Mouse (Mus musculus) cerebellum, adult 2 months (tissue): ENCODE measurements at regions not wholly inside any gene's neighbourhood (a gene's known extent, or its start where the extent isn't known, plus 50 kb on each side); places are given as distances from the start of the nearest gene placed in this dataset.

Source experiments
- DNase-seq, 2 experiments: peaks; one replicate each; pipeline ENCODE4 v3.0.0; 2021
- H3K27ac ChIP-seq: fragments of 200-500 bp; 2 replicates; pipeline ENCODE4 v1.5.1; 2012; ENCODE audit warnings: low read length, control low read depth, inconsistent platforms; ENCODE audit not compliant: insufficient read depth
- H3K27me3 ChIP-seq: fragments of 200-500 bp; 2 replicates; pipeline ENCODE4 v1.6.1; 2012; ENCODE audit warnings: inconsistent platforms, mild to moderate bottlenecking, low read length, moderate library complexity; ENCODE audit not compliant: control insufficient read depth, insufficient read depth
- H3K4me1 ChIP-seq: fragments of 200-500 bp; 2 replicates; pipeline ENCODE4 v1.6.1; 2011; ENCODE audit warnings: low read length; ENCODE audit not compliant: control insufficient read depth, insufficient read depth
- H3K4me3 ChIP-seq: fragments of 200-500 bp; replicated peaks from 2 replicates; pipeline ENCODE3; 2011; ENCODE audit warnings: mild to moderate bottlenecking, low read depth, low read length, control low read depth; ENCODE audit not compliant: insufficient read depth
- CTCF ChIP-seq: fragments of 200-500 bp; IDR thresholded peaks from 2 replicates; pipeline ENCODE4 v1.5.1; 2011; ENCODE audit warnings: low read depth, mild to moderate bottlenecking, control low read depth, low read length, moderate library complexity, borderline replicate concordance; ENCODE audit not compliant: insufficient read depth
- POLR2A ChIP-seq: fragments of 200-500 bp; IDR thresholded peaks from 2 replicates; pipeline ENCODE4 v1.6.1; 2011; ENCODE audit warnings: low read length, control low read depth, borderline replicate concordance; ENCODE audit not compliant: insufficient read depth
- WGBS: fragments of 180-500 bp; shearing (Covaris S2); methylation state at CpG from one replicate; pipeline ENCODE4 v1.1.7; 2018; 5-methylcytosine and 5-hydroxymethylcytosine counted together

DNA sequence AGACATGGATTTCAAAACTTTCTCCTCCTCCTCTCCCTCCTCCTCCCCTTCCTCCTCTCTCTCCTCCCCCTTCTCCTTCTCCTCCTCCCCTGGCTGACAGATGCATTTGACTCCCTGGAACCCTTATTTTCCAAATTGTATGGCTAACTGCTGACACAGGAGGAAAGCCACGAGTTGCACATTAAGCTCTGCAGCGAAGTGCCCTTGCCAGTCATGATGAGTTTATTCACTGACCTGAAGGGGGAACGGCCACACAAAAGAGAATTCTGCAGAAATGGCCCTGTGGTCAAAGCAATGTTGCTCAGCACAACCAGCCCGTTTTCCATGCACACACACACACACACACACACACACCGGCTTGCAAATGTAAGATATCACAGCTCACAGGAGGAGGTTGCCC lies 112.6 kb downstream of the Tomm20 start:
- Histone ChIP-seq H3K4me3 (no peak overlapping the region), H3K27ac (no peak overlapping the region), H3K4me1 (no peaks in the 10 kb centered on the region), H3K27me3 (no peaks in the 10 kb centered on the region)
- WGBS: 40% methylated on average over 5 of the region's 5 CpGs
- TF ChIP-seq POLR2A (no peak), CTCF (no peak)
- DNase-seq: no peak

DNA sequence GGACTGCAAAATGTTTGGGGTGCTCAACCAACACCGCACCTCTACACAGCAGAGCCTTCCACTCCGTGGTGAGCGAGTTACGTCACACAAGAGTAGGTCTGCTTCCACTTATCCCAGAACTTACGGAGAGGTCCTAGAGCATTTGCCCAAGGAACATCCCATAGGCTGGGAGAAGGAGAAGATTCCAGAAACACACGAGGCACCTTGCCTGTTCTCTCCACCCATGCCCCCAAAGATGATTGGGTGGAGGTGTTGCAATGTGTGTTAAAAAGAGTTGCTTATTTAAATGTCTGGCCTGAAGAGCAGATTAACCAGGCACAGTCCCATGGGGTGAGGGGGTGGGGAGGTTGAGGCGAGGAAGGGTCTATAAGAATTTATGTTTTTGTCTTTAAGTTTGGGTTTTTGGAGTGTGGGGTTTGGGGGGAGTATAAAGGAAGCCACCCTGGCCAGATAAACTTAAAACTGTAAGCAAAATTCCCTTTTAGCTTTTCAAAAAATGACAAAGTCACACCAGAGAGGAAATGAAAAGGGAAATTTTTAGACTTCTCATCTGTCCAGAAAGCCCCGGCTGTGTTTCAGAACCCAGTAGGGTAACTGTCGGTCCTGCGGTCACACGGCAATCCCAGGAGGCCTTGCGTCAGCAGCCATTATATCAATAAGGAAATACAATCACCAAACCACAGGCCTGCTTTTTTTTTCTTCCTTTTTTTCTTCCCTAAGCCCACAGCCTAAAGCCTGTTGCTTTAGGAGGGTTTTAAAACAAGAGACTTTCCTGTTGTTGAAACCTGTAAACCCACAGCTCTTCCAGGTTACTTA lies 113.3 kb downstream of the Tomm20 start:
- no peak for TF ChIP-seq POLR2A
- no peak for TF ChIP-seq CTCF
- WGBS: 83% methylated on average over 12 of the region's 12 CpGs
- no peak for DNase-seq
- no peaks in the 10 kb centered on the region for H3K4me1 ChIP-seq
- no peaks in the 10 kb centered on the region for H3K27me3 ChIP-seq
- no peak overlapping the region for H3K4me3 ChIP-seq
- H3K27ac ChIP-seq: no peak overlapping the region

DNA sequence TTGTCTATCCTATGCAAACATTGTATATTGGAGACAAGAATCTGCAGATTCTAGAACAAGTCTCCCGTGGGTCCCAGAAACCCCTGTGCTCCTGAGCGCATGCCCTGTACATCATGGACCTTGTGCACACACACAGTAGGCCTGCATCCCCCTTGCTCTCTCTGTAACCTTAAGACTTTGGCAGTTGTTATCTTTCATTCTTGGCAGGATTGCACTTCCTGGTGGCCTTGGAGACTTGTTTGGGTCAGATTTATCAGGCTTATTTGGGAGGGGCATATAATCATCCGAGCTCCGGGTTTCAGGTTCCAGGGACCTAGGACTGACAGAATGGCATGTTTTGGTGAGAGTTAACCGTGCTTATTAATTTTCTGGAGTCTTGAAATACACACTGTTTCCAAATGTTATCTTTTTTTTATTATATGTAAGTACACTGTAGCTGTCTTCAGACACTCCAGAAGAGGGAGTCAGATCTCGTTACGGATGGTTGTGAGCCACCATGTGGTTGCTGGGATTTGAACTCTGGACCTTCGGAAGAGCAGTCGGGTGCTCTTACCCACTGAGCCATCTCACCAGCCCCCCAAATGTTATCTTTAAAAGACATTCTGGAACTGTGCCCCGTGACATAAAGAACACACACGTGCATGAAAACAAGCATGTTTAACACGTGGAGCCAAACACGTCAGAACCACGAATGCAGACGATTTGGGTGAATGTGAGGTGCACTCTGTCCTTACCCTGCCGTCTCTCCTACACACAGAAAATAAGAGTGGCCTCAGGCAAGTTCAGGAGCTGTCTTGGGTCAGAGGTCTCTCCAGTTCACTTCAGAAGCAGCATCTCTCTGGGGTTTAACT lies 114.1 kb downstream of the Tomm20 start:
- Histone ChIP-seq H3K27me3 (no peaks in the 10 kb centered on the region), H3K4me1 (no peaks in the 10 kb centered on the region), H3K27ac (no peak overlapping the region), H3K4me3 (no peak overlapping the region)
- 92% methylated on average over 16 of the region's 16 CpGs for WGBS
- no peak for DNase-seq
- no peak for TF ChIP-seq POLR2A
- TF ChIP-seq CTCF: no peak

DNA sequence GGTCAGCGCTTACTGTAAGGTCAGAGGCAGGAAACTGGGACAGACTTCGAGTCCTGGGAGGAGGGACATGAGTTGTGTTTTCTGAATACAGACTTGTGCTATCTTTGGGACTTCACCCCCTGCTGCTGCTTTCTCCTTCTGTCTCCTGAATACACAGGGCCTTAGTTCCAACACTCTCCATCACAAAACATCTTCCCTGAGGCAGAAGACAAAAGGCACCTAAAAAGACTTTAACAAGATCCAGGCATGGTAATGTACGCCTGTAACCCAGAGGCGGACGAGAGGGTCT lies 115.5 kb downstream of the Tomm20 start:
- WGBS: 72% methylated on average over 5 of the region's 5 CpGs
- DNase-seq: no peak

DNA sequence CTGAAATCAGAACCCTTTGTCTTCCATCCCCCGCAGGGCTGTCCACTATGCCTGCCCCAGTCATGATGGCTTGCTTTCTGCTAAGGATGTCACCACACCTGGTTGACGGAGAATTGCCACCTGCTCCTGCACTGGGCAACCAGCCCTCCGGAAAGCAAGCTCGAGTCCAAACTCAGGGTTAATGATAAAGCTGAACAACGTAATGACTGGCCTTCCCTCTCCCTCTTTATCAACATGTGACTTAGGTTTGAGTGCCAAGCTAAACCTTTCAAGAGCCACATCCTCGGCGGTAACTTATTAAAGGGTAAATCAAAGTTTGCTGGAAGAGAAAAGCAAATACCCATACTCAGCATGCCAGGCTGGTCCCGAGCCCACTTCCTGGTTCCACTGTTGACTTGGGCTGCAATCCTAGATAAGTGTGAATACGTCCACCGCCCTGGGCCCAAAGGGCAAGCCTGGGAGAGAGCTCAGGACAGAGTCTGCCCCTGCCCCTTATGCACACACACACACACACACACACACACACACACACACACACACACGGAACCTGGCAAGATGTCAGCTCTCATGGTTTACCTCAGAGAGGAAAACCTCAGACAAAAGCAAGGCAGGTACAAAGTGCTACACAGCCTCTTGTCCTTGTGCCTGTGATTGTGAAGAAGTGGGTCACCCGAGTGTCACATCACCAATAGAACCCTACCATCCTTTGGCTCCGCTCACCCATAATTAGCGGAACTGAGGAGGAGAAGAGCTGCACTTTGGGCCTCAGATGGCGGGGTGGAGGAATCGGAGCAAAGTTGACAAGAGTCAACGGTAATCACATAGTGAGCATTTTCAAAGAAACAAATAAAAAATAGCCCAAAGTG lies 116.0 kb downstream of the Tomm20 start:
- 69% methylated on average over 17 of the region's 17 CpGs for WGBS
- DNase-seq: no peak
- peaks cover under 1% of the 10 kb centered on the region; the same call in 1 of the 2 replicates for H3K4me1 ChIP-seq

More for the DNA sequence above, 115.5 kb downstream of the Tomm20 start:
- Histone ChIP-seq H3K4me1 (no peaks in the 10 kb centered on the region), H3K27me3 (no peaks in the 10 kb centered on the region), H3K27ac (no peak overlapping the region), H3K4me3 (no peak overlapping the region)
- no peak for TF ChIP-seq POLR2A

DNA sequence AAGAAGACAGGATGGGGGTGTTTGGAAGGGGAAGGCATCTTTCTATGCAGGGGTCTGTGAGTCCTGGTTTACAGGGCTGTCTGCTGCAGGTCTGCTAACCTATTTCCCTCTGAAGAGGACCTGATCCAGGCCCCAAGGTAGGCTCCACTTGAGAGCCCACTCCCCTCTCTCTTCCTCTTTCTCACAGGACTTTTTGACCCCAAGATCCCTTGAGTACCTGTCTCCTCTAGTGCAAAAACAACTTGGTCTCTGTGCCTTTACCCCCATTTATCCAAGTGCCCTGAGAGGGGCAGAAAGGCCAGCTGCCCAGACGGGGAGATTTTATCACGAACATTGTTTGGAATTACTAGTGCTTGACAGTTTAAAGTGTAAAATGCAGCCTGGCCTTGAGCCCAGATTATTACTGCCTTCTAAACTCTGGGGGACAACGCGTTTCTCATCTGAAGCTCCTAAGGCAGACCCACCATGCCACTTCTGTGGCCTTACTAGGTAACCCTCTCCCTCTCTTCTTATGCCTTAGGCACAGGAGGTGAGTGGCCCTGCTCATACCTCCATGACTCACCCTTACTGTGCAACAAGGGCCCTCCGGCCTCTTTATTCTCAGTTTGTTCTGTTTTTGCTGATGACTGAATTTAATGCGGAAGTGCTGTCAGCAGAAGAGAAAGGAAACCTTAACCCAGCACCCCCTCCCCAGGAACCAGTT lies 117.8 kb downstream of the Tomm20 start:
- TF ChIP-seq POLR2A (no peak), CTCF (no peak)
- Histone ChIP-seq H3K27me3 (no peaks in the 10 kb centered on the region), H3K27ac (no peak overlapping the region), H3K4me3 (no peak overlapping the region), H3K4me1 (peaks cover 3% of the 10 kb centered on the region; the same call in 1 of the 2 replicates)
- WGBS: 79% methylated on average over 6 of the region's 6 CpGs
- no peak for DNase-seq

More for the DNA sequence above, 116.0 kb downstream of the Tomm20 start:
- H3K27ac ChIP-seq: no peak overlapping the region
- TF ChIP-seq CTCF (no peak), POLR2A (no peak)
- H3K4me3 ChIP-seq: no peak overlapping the region
- no peaks in the 10 kb centered on the region for H3K27me3 ChIP-seq
